8 mouse cellular contexts compared by ENCODE assay signal in genomic region chr12:86000641-86001073, GRCm38 (mm10).
A peak's percentile ranks its signal among the peaks of the same experiment; 100 is the strongest.
DNase-seq lines count a peak whose midpoint lies in the region; ATAC-seq and TF ChIP-seq lines count a peak whose summit lies in the region.

No protein-coding gene starts in this region.

- TF ChIP-seq CTCF in kidney, adult 2 months (conservative IDR thresholded peaks at IDR 0.05; ENCODE audit: insufficient read depth, insufficient read length, low read depth, low read length) = no peak

- no peak for TF ChIP-seq POLR2A in kidney, adult 2 months (IDR thresholded peaks at IDR 0.05; ENCODE audit: low read depth, low read length)

- no peaks in the 10 kb centered on the region; the same call in 1 of the 2 replicates for H3K36me3 ChIP-seq in kidney, adult 2 months (ENCODE audit: control insufficient read depth, insufficient read depth, low read length)
- peaks cover 3% of the 10 kb centered on the region; the same call in 1 of the 2 replicates for H3K36me3 ChIP-seq in limb, embryonic 11.5 days (ENCODE audit: control insufficient read depth, insufficient read depth, low read length)

- no peak overlapping the region for H3K4me3 ChIP-seq in kidney, adult 2 months (ENCODE audit: insufficient read depth, low read depth, low read length)
- H3K4me3 ChIP-seq in limb, embryonic 11.5 days (ENCODE audit: low read depth, low read length) = no peak overlapping the region

- 27% methylated on average over 9 of the region's 9 CpGs for WGBS in kidney, adult 2 months
- 37% methylated on average over 9 of the region's 9 CpGs for WGBS in limb, embryonic 11.5 days

- no peak overlapping the region for H3K4me2 ChIP-seq in limb, embryonic 11.5 days (ENCODE audit: low read depth, severe bottlenecking)

- H3K27ac ChIP-seq in kidney, adult 2 months (ENCODE audit: insufficient read depth, low read depth, low read length) = no peak overlapping the region
- H3K27ac ChIP-seq in limb, embryonic 11.5 days (replicated peaks; ENCODE audit: low read depth, low read length) = peak overlapping the region; percentile 84

- H3K4me1 ChIP-seq in kidney, adult 2 months (ENCODE audit: control insufficient read depth, insufficient read depth, low read length) = no peaks in the 10 kb centered on the region
- H3K4me1 ChIP-seq in limb, embryonic 11.5 days (ENCODE audit: control insufficient read depth, insufficient read depth, low read length) = peaks cover 13% of the 10 kb centered on the region

- ATAC-seq in frontal cortex, adult (ENCODE audit: low TSS enrichment) = peak; percentile 71
- peak; percentile 60; the same call in 1 of the 2 replicates for ATAC-seq in limb, embryonic 11.5 days (ENCODE audit: insufficient number of reproducible peaks, low FRiP score, low TSS enrichment, low read depth)

- H3K27me3 ChIP-seq in kidney, adult 2 months (replicated peaks; ENCODE audit: control insufficient read depth, insufficient read depth, low read length) = no peaks in the 10 kb centered on the region
- H3K27me3 ChIP-seq in limb, embryonic 11.5 days (ENCODE audit: control insufficient read depth, insufficient read depth, low read length) = no peaks in the 10 kb centered on the region

- no peaks in the 10 kb centered on the region for H3K9me3 ChIP-seq in limb, embryonic 11.5 days (ENCODE audit: control insufficient read depth, low read length)

- peak overlapping the region; percentile 23 for H3K9ac ChIP-seq in limb, embryonic 11.5 days (ENCODE audit: low read length)

- peak; percentile 34 for DNase-seq in kidney, adult 2 months
- DNase-seq in kidney, adult 11 months = no peak
- peak; percentile 74 to 77 for DNase-seq in adrenal gland, postnatal 36 days
- DNase-seq in heart, postnatal 4 days = peak; percentile 72
- peak; percentile 45 for DNase-seq in limb, embryonic 11.5 days (ENCODE audit: low spot score)
- peak; percentile 20 to 45 for DNase-seq in right cerebral cortex, postnatal 36 days (ENCODE audit: low spot score in 2 of 2)
- DNase-seq in thymus, postnatal 36 days = no peak

Comparison
In these comparisons a context has a peak if more than half of its experiments do, and no peak if none do; other contexts are left out.
1. DNase-seq: peak in kidney, adult 2 months (single experiment), adrenal gland, postnatal 36 days (2 of 2), heart, postnatal 4 days (single experiment), limb, embryonic 11.5 days (single experiment) and right cerebral cortex, postnatal 36 days (2 of 2); none in kidney, adult 11 months (single experiment) and thymus, postnatal 36 days (0 of 2).